Mouse (Mus musculus): ENCODE measurements around the gene Pnkd.
"Not testable (repeated sequence)": the region's sequence is repeated elsewhere in the genome, so short reads cannot be mapped to it uniquely, and the experiment has no call there.

The Pnkd gene

DNA sequence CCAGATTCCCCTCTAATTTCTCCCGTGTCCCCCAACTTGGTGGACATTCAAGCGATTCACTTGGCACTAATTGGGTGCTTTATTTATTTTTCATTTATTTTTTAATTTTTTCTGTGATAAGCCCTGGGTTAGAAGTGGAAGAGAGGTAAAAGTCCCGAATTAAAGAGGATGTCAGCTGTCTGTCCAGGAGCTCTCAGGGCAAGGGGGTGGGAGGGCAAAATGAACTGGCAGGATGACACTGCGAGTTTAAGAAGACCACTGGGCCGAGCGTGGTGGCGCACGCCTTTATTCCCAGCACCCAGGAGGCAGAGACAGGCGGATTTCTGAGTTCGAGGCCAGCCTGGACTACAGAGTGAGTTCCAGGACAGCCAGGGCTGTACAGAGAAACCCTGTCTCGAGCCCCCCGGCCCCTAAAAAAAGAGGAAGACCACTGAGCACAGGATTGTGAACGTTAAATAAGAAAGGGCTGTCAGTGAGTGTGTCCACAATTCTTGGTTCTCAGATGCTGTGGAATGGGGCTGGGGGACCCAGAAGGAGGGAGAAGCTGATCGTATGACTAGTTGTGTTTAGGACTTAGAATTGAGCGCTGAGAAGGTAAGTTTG, 102.8 kb downstream of the Pnkd start:
- DNase-seq (ENCODE audit: low read depth, low spot score): no peak

DNA sequence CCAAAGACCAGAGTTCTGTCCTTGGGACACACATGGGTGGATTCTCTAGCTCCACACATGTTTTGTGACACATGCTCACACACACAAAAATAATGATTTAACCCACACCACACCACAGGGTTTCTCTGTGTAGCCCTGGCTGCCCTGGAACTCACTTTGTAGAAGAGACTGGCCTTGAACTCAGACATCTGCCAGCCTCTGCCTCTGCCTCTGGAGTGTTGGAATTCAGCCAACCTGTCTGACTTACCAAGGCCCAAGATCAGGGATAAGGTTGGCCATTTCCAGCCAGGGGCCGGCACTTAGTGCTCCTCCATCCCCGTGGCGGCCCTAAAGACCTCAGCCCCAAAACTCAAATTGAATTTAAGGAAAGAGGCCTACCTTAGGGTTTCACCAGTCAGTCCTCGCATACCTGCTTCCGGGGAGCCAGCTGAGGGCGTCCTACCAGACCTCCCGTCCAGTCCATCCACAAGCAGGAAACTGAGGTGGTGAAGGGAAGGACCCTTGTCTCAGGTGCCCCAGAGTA, 103.7 kb downstream of the Pnkd start:
- DNase-seq (ENCODE audit: low read depth, low spot score): no peak

DNA sequence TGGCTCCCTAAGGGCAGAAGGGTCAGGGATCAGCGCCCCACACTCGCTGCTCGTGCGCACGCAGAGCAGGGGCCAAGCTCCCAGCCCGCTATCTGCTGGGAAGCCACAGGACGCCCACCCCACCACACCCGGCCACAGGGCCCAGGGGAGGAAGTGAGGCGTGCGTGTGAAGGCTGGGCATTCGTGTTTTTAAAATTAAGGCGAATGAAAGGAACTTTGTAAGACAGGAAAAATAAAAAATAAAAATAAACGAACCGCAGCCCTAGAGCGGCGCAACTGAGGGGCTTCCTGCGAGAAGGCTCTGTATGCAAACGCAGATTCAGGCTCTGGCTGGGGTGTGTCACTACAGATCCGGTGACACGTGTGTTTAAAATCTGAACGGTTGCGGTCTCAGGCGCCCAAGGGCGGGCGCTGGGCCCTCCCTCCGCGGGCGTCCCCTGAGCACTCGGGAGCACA, 105.1 kb downstream of the Pnkd start:
- DNase-seq (ENCODE audit: low read depth, low spot score): no peak

DNA sequence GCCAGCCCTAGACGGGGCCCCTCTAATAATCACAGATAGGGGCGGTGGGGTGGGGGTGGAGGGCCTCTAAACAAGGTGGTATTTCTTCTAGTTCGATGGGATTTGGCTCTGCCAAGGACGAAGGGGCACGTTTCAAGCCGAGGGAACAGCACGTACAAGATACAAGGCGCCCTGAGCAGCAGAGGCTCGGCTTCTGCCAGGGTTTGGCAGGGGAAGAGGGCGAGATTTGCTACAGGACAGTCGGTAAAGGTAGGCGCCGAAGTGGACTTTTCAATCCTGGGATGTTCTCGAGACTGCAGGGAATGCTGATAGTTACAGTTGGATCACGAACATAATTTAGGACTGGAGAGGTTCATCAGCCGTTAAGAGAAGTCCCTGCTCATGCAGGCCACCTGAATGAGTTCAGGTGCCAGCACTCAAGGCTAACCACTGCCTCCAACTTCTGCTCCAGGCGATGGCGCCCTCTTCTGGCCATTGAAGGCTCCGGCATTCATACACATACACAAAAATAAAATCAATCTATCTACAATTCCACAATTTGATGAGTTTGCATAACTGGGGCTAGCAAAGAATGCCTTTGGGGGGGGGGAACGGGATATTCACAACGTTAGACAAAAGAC, 105.7 kb downstream of the Pnkd start:
- DNase-seq (ENCODE audit: low read depth, low spot score): peak; percentile 69

DNA sequence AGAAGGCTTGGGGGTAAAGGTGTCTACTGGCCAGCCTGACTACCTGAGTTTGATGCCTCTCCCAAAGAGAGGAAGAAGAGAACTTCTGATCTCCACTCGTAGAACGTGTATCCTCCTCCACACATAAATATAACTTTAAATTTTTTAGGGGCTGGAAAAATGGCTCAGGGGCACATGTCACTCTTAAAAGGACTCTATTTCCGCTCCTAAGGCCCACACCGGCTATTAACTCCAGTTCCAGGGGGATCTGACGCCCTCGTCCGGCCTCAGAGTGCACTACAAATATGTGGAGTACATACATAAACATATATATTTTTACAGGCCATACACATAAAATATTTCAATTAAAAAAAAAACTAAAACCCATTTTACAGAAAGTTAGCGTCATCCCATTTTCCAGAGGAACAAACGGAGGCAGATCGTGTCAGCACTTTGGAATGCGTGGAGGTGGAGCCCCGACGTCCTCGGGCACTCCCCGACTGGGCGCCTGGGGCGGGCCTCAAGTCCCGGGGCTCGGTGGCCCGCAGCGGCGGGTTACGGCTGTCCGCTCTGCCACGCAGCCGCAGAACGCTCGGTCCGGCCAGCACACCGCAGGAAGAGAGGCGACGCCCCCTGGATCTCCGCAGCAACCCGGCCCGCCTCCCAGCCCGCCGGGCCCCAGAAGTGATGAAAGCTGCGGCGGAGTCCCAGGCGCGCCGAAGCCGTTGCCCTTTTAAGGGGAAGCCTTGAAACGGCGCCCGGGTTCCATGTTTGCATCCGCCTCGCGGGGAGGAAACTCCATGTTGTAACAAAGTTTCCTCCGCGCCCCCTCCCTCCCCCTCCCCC, 106.4 kb downstream of the Pnkd start, which contains the start of gene Ctdsp1:
Gene Ctdsp1 (plus strand): TSS at position 586 of the 825 bp plus-strand sequence.
- DNase-seq (ENCODE audit: low read depth, low spot score): peak; percentile 94

DNA sequence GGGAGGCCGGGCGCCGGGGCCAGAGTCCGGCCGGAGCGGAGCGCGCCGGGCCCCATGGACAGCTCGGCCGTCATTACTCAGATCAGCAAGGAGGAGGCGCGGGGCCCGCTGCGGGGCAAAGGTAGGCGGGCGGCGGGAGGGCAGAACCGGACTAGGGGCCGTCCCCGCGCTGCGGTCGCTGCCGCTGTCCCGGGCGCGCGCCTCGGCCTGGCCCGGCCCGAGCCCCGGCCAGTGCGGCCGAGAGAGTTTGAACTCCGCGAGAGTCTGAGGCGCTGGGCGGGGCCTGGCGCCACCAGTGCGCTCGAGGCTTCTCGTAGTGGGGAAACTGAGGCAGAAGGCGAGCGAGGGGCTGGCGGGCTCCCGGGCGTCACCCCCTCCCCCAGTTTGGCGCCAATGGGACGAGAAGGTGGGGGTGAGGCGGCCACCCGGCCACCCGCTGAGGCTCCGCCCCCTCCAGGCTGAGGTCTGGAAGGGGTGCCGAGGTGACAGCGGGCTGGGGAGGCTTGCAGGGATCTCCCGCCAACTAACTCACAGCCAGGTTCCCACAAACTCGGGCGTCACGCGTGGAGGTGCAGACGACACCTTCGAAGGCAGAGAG, 107.2 kb downstream of the Pnkd start:
- peak; percentile 38 for DNase-seq (ENCODE audit: low read depth, low spot score)

DNA sequence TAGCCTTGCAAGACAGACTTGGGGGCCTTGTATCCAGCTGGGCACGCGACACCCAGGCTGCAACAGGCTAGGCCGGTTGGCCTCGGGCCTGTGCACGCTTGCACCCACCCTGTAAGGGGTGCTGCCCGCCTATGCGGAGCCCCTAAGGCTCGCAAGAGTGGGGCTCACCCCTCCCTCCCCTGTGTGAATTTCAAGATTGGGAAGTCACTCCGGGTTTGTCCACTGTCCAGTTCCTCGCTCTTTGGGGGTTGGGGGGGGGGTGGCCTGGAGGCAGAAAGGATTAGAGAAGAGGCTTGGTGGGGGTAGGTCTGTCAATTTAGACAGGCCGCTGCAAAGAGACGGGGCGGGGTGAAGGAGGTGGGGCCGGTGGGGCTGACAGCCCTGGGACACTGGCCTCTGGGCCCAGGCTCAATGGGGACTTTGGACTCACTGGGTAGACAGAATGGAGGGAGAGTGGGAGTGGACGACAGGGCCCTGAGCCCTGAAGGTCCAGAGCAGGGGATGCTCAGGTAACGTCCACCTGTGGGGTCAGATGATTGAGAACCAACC, 107.8 kb downstream of the Pnkd start:
- DNase-seq (ENCODE audit: low read depth, low spot score): no peak

DNA sequence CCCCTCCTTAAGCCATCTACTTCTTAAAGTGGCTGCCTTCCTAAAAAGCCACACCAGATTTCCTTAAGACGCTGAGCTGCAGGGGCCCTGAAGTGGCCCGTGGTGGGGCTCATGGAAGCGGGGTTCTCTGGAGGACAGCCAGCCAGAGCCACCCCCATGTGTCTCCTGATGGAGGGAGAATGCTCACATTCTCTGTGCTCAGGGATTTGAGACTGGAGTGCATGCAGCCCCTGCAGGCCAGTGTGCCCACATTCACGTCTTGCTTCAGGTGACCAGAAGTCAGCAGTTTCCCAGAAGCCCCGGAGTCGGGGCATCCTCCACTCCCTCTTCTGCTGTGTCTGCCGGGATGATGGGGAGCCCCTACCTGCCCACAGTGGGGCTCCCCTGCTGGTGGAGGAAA, 108.3 kb downstream of the Pnkd start:
- no peak for DNase-seq (ENCODE audit: low read depth, low spot score)

DNA sequence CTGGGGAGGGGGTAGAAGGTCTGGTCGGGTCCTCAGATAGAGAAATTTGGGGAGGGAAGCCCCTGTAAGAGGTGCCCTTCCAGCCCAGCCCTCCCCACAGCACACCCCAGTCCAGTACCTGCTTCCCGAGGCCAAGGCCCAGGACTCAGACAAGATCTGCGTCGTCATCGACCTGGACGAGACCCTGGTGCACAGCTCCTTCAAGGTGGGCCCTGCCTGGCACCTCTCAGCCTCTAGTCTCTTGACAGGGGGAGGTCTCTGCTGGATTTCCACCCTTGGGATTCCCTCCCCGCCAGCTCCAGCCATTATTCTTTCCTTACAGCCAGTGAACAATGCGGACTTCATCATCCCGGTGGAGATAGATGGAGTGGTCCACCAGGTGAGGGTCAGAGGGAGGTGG, 109.0 kb downstream of the Pnkd start:
- DNase-seq (ENCODE audit: low read depth, low spot score): no peak

DNA sequence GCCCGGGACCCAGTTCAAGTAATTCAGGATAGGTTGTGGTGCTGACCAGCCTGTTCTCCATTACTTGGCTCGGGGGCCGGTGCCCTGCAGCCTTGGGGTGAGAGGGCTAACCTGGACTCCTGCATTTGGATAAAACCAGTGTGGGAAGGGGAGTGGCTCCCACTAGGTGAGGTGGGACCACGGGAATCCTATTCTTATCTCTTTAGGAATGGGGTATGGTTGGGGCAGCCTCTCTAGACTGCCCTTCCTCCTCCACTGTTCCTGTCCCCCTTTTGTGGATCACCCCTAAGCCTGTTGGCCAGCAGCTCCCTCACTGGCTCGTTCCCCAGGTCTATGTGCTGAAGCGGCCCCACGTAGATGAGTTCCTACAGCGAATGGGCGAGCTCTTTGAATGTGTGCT, 109.6 kb downstream of the Pnkd start:
- no peak for DNase-seq (ENCODE audit: low read depth, low spot score)

DNA sequence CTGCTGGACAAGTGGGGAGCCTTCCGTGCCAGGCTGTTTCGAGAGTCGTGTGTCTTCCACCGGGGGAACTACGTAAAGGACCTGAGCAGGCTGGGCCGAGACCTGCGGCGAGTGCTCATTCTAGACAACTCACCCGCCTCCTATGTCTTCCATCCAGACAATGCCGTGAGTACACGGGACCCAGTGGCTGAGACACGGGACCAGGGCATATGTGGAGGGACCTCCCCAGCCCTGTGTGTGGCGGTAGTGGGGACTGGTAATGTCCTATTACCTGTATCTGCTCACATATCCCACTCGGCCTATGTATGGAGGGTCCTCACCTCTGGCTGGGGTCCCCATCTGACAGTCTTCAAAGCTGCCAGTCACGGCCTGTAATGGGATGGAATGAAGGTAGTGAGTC, 110.1 kb downstream of the Pnkd start:
- no peak for DNase-seq (ENCODE audit: low read depth, low spot score)

DNA sequence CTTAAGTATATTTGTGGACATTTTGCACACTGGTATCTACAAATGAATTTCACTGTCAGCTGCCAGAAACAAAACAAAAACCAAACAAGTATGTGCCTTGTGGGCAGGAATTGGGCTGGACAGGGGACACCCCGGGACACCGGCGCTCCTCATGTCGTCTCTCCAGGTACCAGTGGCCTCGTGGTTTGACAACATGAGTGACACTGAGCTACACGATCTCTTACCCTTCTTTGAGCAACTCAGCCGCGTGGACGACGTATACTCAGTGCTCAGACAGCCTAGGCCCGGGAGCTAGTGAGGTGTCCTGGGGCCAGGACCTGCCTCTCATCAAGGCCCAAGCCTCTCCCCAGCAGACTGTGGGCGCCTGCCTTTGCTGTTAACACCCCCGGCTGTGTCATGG, 110.6 kb downstream of the Pnkd start:
- DNase-seq (ENCODE audit: low read depth, low spot score): no peak

DNA sequence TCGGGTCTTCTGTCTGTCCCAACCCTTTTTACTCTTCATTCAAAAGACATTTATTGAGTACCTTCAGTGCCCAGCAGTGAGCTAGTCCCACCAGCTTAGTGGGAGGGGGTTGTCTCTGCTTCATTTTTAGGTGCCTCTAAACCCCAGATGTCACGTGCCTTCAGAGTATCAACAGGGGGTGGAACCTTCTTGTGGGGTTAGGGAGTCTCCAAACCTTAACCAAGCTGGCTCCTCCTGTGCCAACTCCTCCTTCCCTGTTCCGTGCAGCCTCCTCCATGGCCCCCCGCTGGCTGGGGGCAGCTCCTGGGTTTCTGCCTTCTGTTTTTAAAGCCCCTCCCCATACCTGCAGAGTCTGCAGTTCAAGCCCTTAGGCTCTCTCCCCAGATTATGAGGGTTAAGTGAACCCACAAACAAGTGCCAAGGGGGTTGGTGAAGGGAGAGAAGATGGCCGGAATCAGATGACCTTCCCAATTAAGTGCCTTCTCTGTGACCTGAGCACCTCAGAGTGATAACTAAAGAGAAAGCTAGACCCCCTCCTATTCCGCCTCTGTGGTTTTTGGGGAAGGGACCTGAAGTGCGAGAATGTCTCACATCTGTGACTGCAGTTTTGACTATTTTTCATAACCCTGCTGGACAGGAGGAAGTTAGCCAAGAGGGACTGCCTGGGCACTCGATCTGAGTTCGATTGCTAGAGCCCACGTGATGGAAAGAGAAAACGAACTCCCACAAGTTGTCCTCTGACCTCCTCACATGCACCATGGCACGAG, 111.9 kb downstream of the Pnkd start:
- not testable (repeated sequence) for DNase-seq (ENCODE audit: low read depth, low spot score)

DNA sequence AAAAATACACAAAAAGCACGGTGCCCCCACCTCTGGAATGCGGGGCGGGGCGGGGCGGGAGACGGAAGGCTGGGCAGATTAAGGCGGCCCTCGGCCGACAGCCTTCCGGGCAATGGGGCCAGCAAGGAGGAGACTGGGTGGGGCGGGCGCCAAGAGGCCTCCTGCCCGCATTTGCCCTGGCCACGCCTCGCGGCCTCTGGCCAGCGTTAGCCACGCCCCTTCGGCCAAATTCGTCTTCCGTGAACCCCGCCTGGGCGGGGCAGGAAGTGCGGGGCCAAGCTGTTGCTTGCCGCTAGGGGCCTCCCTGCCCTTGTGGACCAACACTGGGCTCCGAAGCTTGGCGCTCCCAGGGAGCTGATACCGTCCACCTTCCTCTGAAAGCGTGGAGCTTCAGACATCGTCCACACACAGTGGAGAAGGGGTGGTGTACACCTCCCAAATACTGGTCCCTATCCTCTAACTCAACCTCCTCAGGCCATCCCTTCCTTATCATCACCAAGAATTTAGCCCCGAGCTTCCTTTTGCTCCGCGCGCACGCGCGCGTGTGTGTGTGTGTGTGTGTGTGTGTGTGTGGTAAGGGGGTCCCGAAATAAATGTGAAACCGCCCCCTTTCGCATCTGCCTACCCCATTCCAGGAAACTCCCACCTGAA, 112.7 kb downstream of the Pnkd start:
- DNase-seq (ENCODE audit: low read depth, low spot score): peak; percentile 99

DNA sequence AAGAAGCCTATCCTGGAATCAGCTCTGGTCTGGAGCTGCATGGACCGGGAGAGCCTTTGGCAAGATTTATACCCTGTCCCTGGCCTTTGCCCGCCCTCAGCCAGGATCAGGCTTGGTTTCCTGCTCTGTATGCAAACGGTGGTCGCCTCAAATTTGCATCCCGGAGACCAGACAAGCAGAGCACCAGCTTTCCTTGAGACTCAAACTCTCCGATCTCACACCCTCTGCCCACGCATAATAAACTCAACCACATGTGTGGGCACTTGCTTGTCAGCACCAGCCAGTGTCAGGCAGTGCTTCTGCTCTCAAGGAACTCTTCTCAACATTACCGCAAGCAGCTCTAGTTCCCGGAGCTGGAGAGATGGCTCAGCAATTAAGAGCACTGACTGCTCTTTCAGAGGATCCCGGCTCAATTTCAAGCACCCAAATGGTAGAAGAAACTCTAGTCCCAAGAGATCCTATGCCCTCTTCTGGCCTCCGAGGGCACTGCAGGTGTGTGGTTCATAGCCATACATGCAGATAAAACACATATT, 113.3 kb downstream of the Pnkd start:
- peak; percentile 65 for DNase-seq (ENCODE audit: low read depth, low spot score)

DNA sequence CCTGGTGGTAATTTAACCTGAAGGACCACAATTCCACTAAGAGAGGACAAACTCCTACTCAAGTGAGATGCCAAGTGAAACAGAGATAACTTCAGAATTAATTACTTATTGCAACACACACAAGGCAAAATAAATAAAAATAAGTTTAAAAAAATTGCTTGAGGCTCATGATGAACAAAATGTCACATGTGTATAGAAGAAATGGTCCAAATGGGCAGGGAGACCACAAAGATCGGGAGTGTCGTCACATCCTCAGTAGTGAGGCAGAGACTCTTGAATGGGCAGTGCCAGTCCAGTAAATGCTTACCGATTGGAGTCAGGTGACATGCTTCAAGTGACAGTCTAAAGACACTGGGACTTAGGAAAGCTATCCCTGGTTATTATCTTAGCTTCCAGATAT, 115.8 kb downstream of the Pnkd start:
- no peak for DNase-seq (ENCODE audit: low read depth, low spot score)

DNA sequence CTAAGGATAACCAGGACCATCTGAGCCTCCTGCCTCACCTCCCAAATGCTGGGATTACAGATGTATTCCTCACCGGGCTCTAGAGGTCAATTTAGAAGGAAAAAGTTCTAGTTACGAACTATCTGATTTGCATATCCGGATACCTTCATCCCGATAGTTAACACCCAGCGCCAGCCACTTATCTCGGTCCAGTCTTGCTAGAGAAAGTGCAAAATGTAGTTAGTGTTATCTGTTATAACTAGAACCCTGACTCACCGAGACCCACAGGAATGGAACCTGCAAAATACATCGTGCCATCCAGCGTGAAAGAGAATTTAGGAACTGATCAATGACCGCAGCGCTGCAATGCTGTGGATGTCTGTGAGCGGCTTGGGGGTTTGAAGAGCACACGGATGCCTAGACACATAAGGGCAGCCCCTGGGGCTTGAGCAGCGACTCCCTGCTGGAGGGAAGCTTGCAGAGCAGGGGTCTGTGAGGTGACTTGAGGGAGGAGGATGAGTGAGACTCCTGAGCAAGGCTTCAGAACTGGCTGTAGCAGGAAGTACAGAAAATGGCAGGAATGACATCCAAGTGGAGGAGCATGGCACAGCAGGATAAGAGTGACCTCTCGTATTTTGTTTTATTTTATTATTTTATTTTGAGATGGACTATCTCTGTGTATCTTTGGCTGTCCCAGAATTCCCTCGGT, 116.4 kb downstream of the Pnkd start:
- no peak for DNase-seq (ENCODE audit: low read depth, low spot score)
